Mouse (Mus musculus): ENCODE measurements around the gene Slc45a2. TPM values are rescaled to one million over a fixed set of nuclear protein-coding genes. Genes with fewer than 3 reads are reported as not detected.

Slc45a2 gene
- total RNA-seq, 1 experiment from 2014 or later = not detected

DNA sequence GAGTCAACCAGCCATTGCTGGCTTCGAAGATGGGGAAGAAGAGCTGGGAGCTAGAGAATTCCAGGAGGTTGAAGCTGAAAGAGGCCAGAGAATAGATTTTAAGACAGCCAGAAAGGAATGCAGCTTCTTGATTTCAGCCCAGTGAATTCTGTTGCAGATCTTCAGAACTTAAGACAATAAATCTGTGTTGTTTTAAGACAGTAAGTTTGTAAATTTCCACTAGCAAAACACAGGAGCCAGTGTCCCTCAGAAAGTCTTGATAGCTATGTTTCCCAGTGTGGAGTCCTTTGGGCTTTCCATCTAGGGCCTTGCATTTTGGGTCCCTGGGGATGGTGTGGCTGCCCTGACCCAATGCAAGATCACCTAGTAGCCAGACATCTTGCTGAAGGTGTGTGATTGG lies 62.4 kb downstream of the Slc45a2 start:
- no peak for ATAC-seq (replicated peaks; ENCODE audit: insufficient number of reproducible peaks, low FRiP score, low TSS enrichment, poor library complexity, severe bottlenecking)

DNA sequence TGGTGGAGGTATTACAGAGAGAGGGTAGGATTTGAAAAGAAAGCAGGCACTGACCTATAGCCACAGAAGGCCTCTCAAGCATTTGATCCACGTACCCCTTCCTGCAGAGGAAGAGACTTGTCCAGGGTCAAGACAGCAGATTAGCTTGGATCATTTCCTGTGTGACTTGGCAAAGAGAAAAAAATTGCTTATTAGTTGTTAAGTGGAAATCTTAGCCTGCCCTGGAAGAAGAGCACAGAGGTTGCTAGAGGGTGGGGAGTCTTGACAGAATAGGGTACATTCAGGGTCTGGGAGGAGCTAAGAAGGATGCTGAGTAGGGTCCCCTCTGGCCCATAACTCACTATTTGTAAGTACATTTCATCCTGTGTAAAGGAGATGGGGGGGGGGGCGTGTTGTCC lies 63.6 kb downstream of the Slc45a2 start:
- ATAC-seq (replicated peaks; ENCODE audit: insufficient number of reproducible peaks, low FRiP score, low TSS enrichment, poor library complexity, severe bottlenecking) = no peak

DNA sequence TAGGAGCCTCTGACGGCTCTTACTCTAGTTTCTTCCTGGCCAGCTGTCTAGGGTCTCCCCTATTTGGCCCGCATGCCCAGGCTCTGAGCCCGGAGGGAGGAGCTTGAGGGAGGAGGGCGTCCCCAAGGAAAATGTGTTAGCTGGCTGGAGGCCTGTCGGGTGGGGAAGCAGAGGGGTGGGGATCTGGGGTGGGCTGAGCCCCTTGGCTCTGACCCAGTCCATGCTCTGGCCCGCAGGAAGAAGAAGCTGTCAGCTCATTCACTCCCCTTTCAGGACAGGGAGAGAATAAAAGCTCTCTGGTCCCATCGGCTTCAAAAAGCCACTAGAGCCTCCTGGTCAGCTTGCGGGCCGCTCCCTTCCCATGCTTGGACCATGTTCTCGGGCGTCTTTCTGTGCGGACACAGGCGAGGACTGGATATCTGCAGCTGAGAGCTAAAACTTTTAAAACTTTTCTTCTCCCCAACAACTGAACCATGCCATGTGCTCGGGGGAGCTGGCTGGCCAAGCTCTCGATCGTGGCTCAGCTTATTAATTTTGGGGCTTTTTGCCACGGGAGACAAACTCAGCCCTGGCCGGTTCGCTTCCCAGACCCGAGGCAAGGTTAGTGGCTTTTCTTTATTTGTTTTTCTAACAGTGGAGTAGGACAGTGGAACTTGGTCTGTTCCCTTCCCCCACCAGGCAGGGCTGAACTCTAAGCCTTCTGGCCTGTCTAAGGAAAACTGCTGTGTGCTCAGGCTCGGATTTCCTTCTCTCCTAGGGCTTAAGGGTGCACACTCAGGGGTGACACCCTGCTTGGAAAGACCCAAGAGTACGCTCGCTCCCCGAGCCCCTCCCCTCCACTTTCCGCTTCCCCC lies 64.3 kb downstream of the Slc45a2 start, which contains the start of gene Adamts12:
Gene Adamts12 (plus strand): TSS at position 233 of the 854 bp plus-strand sequence.
- no peak for ATAC-seq (replicated peaks; ENCODE audit: insufficient number of reproducible peaks, low FRiP score, low TSS enrichment, poor library complexity, severe bottlenecking)

DNA sequence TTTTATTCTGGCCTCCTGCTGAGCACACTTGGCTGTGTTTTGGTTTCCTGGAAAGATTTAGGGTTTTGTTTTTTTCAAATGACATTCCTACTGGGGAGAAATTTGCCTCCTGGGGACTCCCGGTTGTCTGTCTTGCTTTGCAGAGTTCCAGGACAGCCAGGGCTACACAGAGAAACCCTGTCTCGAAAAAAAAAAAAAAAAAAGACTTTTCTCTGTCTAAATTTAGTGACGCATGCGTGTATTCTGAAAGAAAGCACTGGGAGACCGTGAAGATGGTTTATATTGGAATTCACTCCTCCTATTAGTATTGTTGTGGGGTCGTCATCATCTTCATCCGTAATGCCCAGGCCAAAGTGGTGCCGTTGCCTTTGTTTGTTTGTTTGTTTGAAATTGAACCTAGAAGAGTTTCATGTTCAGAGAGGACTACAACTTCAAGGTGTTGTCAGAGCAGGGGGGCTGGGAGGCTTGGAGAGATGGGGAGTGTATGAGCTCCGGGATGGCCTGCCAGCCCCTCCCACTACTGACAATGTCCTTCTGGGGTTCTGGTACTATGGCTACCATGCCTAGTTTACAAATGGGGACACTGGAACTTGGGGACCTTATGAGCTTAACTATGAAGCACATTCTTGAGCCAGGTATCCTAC lies 65.1 kb downstream of the Slc45a2 start:
- ATAC-seq (replicated peaks; ENCODE audit: insufficient number of reproducible peaks, low FRiP score, low TSS enrichment, poor library complexity, severe bottlenecking) = no peak

DNA sequence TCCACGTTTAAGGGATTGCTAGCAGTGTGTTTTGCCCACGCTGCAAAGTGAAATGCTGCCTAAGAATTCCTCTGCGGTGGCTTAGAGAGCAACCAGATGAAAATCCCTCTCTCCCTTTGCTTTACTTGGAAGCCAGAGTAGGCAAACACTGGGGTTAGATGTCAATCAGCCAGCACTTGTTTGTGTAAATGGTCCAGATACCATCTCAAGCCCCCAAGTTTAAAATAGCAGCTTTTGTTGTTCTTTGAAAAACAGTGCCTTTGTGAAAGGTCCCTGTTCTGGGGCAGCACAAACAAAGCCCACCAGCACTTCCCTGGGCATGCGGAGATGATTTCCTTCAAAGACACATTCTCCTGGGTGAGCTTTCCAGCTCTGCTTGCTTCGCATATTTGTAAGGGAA lies 65.8 kb downstream of the Slc45a2 start:
- ATAC-seq (replicated peaks; ENCODE audit: insufficient number of reproducible peaks, low FRiP score, low TSS enrichment, poor library complexity, severe bottlenecking) = no peak

DNA sequence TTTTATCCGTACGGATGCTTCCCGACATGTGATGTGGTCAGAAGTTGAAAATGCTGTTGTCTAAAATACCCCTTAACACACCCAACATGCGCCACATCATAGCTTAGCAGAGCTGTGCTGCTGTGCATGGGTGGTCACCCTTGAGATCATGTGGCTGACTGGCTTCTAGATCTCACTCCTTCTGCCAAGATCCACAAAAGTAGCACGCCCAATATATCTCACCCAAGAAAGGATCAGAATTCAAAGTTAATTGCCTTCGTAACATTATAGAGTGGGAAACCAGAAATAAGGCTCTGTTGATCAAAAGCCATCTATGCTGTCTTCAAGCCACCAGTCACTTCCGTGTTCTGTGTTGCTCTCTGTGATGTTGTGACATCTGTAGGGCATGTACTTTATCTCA lies 67.4 kb downstream of the Slc45a2 start:
- ATAC-seq (replicated peaks; ENCODE audit: insufficient number of reproducible peaks, low FRiP score, low TSS enrichment, poor library complexity, severe bottlenecking) = no peak

DNA sequence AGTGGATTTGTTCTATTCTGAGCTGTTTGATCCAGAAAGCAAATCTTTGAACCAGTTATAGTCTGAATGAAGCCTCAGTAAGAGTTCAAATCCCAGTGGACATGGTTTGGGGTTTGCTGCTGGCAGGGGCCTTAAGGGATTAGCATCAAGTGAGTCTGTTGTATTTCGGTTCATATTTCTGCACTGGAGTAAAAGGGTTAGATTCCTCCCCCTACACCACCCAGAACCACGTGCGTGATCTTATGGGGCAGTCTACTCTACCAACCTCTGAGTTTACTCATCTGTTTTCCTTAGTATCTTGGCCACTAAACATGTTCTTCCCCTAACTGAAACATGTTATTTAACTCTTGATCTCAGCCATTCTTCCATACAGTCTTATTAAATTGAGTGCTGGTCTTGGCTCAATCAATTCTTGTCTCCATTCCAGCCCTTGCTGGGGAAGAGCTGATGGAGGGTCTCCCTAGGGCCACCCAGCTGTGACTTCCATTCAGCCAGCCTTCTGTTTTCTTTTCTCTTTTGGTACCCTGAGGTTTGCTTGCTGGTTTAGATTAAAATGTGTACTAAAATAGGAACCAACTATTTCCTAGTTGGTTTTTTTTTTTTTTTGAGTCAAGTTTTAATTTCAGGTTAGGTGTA lies 75.3 kb downstream of the Slc45a2 start:
- ATAC-seq (replicated peaks; ENCODE audit: insufficient number of reproducible peaks, low FRiP score, low TSS enrichment, poor library complexity, severe bottlenecking) = no peak

Other genes with a start within 250 kb of the Slc45a2 start
- gene C1qtnf3, start 48.4 kb upstream of the Slc45a2 start, total RNA-seq (2017) = not detected in 3 replicates
- 2.7 to 3.7 TPM in 2 of 3 replicates, not detected in the other for gene Amacr, start 19.0 kb upstream of the Slc45a2 start, total RNA-seq (2017)
- gene Rxfp3, start 37.3 kb downstream of the Slc45a2 start, total RNA-seq (2017) = not detected in 3 replicates
- gene Adamts12, start 64.1 kb downstream of the Slc45a2 start, total RNA-seq (2017) = 0.21 TPM in 1 of 3 replicates, not detected in the others

Data from monocyte, adult 5-6 weeks (primary cell).